Mouse (Mus musculus) G1E (cell line): ENCODE data around the gene Unc45a. TPM values are rescaled to one million over a fixed set of nuclear protein-coding genes. Genes with fewer than 3 reads are reported as not detected.

Experiments used
- ATAC-seq: 2 replicates; pipeline ENCODE4 v1.8.0; 2016; ENCODE audit warnings: mild to moderate bottlenecking; ENCODE audit not compliant: insufficient number of reproducible peaks, poor library complexity, low FRiP score, severe bottlenecking; ENCODE audit errors: extremely low read depth
- DNase-seq: peaks from one replicate; pipeline ENCODE4 v3.0.0; 2012; ENCODE audit warnings: low spot score
- H3K27me3 ChIP-seq: 2 replicates; pipeline ENCODE4 v1.6.1; 2012; ENCODE audit warnings: mild to moderate bottlenecking, low read length, inconsistent platforms; ENCODE audit not compliant: insufficient read depth
- H3K36me3 ChIP-seq: replicated peaks from 2 replicates; pipeline ENCODE3; 2012; ENCODE audit warnings: mild to moderate bottlenecking, inconsistent platforms
- H3K4me1 ChIP-seq: 2 replicates; pipeline ENCODE4 v1.6.1; 2012; ENCODE audit warnings: low read depth, low read length, inconsistent platforms, mixed read lengths; ENCODE audit not compliant: insufficient read depth
- H3K4me3 ChIP-seq: 2 replicates; pipeline ENCODE4 v1.5.1; 2012; ENCODE audit warnings: low read depth, mild to moderate bottlenecking, inconsistent platforms, low read length, moderate library complexity, mixed read lengths
- H3K9me3 ChIP-seq: replicated peaks from 2 replicates; pipeline ENCODE4 v1.6.1; 2012; ENCODE audit warnings: inconsistent platforms
- CTCF ChIP-seq: IDR thresholded peaks from 2 replicates; pipeline ENCODE4 v1.5.1; 2012; ENCODE audit warnings: low read depth, low read length, inconsistent platforms, mixed read lengths
- GATA1 ChIP-seq: IDR thresholded peaks from 2 replicates; pipeline ENCODE4 v1.6.1; 2012; ENCODE audit warnings: borderline replicate concordance, low read length, inconsistent platforms, mixed read lengths
- GATA2 ChIP-seq: IDR thresholded peaks from 2 replicates; pipeline ENCODE4 v1.6.1; 2012; ENCODE audit warnings: low read depth, low read length, inconsistent platforms, borderline replicate concordance
- POLR2AphosphoS5 ChIP-seq: IDR thresholded peaks from 2 replicates; pipeline ENCODE4 v1.6.1; 2012; ENCODE audit warnings: low read depth, low read length, inconsistent platforms; ENCODE audit not compliant: insufficient replicate concordance
- TAL1 ChIP-seq: conservative IDR thresholded peaks from 2 replicates; pipeline ENCODE4 v1.6.1; 2012; ENCODE audit warnings: low read depth, low read length, inconsistent platforms, mixed read lengths
- polyA plus RNA-seq: library from polyadenylated mRNA; stranded (reverse); fragments of >175 nt; gene quantifications from 2 replicates; pipeline ENCODE4 v1.2.3, GENCODE M21; 2012
- total RNA-seq, 2 experiments: library from RNA; stranded (forward) in 1 of 2; stranded (reverse) in 1 of 2; fragments of 200-1000 nt in 1 of 2; fragments of >200 nt in 1 of 2; fragmentation: Nextera tagmentation in 1 of 2; gene quantifications; 2 replicates each; pipeline ENCODE4 v1.2.3; 2014 to 2017

Unc45a gene
- total and polyA plus RNA-seq, 3 experiments, result 19.9 to 37.4 (median 27.1) TPM

GRCm38 (mm10) chr7:80346173-80346572 lies 5.4 kb upstream of the Unc45a start:
- no peaks in the 10 kb centered on the region for H3K27me3 ChIP-seq
- peaks cover 56% of the 10 kb centered on the region for H3K4me1 ChIP-seq
- no peak for TF ChIP-seq CTCF
- TF ChIP-seq POLR2AphosphoS5, result no peak
- TF ChIP-seq TAL1, result no peak
- no peak for TF ChIP-seq GATA2
- no peak for TF ChIP-seq GATA1
- H3K9me3 ChIP-seq, result no peaks in the 10 kb centered on the region
- H3K4me3 ChIP-seq, result no peak overlapping the region
- peaks cover 51% of the 10 kb centered on the region for H3K36me3 ChIP-seq
- DNase-seq (no peak), ATAC-seq (no peak)

- TF ChIP-seq POLR2AphosphoS5, result no peak
- TF ChIP-seq TAL1, result no peak
- no peak for TF ChIP-seq GATA2
- no peak for TF ChIP-seq CTCF
- no peak for TF ChIP-seq GATA1
- H3K27me3 ChIP-seq, result no peaks in the 10 kb centered on the region
- peaks cover 34% of the 10 kb centered on the region for H3K36me3 ChIP-seq
- DNase-seq (peak; percentile 23), ATAC-seq (no peak)
- H3K4me1 ChIP-seq, result peaks cover 71% of the 10 kb centered on the region
- H3K4me3 ChIP-seq, result peak overlapping the region; percentile 78
- no peaks in the 10 kb centered on the region for H3K9me3 ChIP-seq
These were observed 2.6 kb upstream of the Unc45a start for GRCm38 (mm10) chr7:80343270-80344018.

GRCm38 (mm10) chr7:80342858-80343257 lies 2.1 kb upstream of the Unc45a start, which contains the start of gene Hddc3:
Gene Hddc3 (plus strand): TSS chr7:80343104.
- Histone ChIP-seq H3K4me3 (peak within 1 kb of the TSS; percentile 78), H3K4me1 (peaks cover 70% of the 10 kb centered on the region), H3K9me3 (no peaks in the 10 kb centered on the region), H3K27me3 (no peaks in the 10 kb centered on the region), H3K36me3 (peaks cover 34% of the 10 kb centered on the region)
- DNase-seq (peak; percentile 81), ATAC-seq (peak; percentile 31; the same call in 1 of the 2 replicates)
- peak; percentile 67; the same call in 1 of the 2 replicates for TF ChIP-seq CTCF
- no peak for TF ChIP-seq TAL1

GRCm38 (mm10) chr7:80341793-80342192 lies 988 bp upstream of the Unc45a start:
- no peak overlapping the region for H3K4me3 ChIP-seq
- TF ChIP-seq CTCF, result no peak
- no peak for TF ChIP-seq TAL1
- TF ChIP-seq GATA1, result no peak
- TF ChIP-seq GATA2, result no peak
- TF ChIP-seq POLR2AphosphoS5, result no peak
- DNase-seq, result no peak
- ATAC-seq, result no peak
- H3K36me3 ChIP-seq, result peaks cover 40% of the 10 kb centered on the region
- peaks cover 63% of the 10 kb centered on the region for H3K4me1 ChIP-seq
- no peaks in the 10 kb centered on the region for H3K9me3 ChIP-seq
- no peaks in the 10 kb centered on the region for H3K27me3 ChIP-seq

GRCm38 (mm10) chr7:80339793-80340628 lies 794 bp downstream of the Unc45a start:
- peak; percentile 85 for ATAC-seq
- Histone ChIP-seq H3K9me3 (no peaks in the 10 kb centered on the region), H3K4me1 (peaks cover 53% of the 10 kb centered on the region), H3K4me3 (peak overlapping the region; percentile 76), H3K36me3 (peaks cover 42% of the 10 kb centered on the region), H3K27me3 (no peaks in the 10 kb centered on the region)
- TF ChIP-seq CTCF (peak; percentile 30; the same call in 1 of the 2 replicates), GATA1 (no peak)
- peak; percentile 92 for DNase-seq

- peaks cover 49% of the 10 kb centered on the region for H3K36me3 ChIP-seq
- peak overlapping the region; percentile 76 for H3K4me3 ChIP-seq
- H3K4me1 ChIP-seq, result peaks cover 53% of the 10 kb centered on the region
- no peaks in the 10 kb centered on the region for H3K9me3 ChIP-seq
- no peak for ATAC-seq
- TF ChIP-seq GATA1 (no peak), TAL1 (no peak), CTCF (no peak), POLR2AphosphoS5 (no peak)
- DNase-seq, result peak; percentile 10
- H3K27me3 ChIP-seq, result no peaks in the 10 kb centered on the region
These were observed 1.4 kb downstream of the Unc45a start for GRCm38 (mm10) chr7:80339371-80339770.

- Histone ChIP-seq H3K27me3 (no peaks in the 10 kb centered on the region), H3K4me3 (no peak overlapping the region), H3K4me1 (peaks cover 35% of the 10 kb centered on the region), H3K36me3 (peaks cover 69% of the 10 kb centered on the region), H3K9me3 (peaks cover 7% of the 10 kb centered on the region)
- ATAC-seq (no peak), DNase-seq (no peak)
- TF ChIP-seq CTCF, result no peak
- TF ChIP-seq GATA1, result no peak
- no peak for TF ChIP-seq TAL1
- no peak for TF ChIP-seq GATA2
- no peak for TF ChIP-seq POLR2AphosphoS5
These were observed 3.9 kb downstream of the Unc45a start for GRCm38 (mm10) chr7:80336932-80337331.
